Mouse (Mus musculus) testis, postnatal 10 days (tissue): ENCODE results near the gene Hist1h4h.

Source experiments
- DNase-seq: peaks from one replicate; pipeline ENCODE4 v3.0.0; 2021; ENCODE audit warnings: low spot score

Gene Hist1h4h

GRCm38 (mm10) chr13:23576906-23577639, 46.2 kb downstream of the Hist1h4h start:
- no peak for DNase-seq

- DNase-seq = no peak
These were observed 47.0 kb downstream of the Hist1h4h start for GRCm38 (mm10) chr13:23577835-23578234.
